Mouse (Mus musculus) megakaryocyte, embryonic 14.5 days (primary cell): Measurements from ENCODE around the gene Naaa. TPM values are rescaled to one million over a fixed set of nuclear protein-coding genes. Genes with fewer than 3 reads are reported as not detected.

Experiments
- H3K27me3 ChIP-seq: replicated peaks from 2 replicates; pipeline ENCODE3; 2012; ENCODE audit warnings: inconsistent platforms
- H3K36me3 ChIP-seq: replicated peaks from 2 replicates; pipeline ENCODE3; 2012; ENCODE audit warnings: low read length, inconsistent platforms, mixed read lengths
- H3K4me1 ChIP-seq: 2 replicates; pipeline ENCODE4 v1.6.1; 2012; ENCODE audit warnings: inconsistent platforms
- H3K4me3 ChIP-seq: replicated peaks from 2 replicates; pipeline ENCODE3; 2012; ENCODE audit warnings: moderate library complexity, mild to moderate bottlenecking, inconsistent platforms
- H3K9me3 ChIP-seq: 2 replicates; pipeline ENCODE4 v1.6.1; 2012; ENCODE audit warnings: inconsistent platforms
- FLI1 ChIP-seq: IDR thresholded peaks from 2 replicates; pipeline ENCODE4 v1.6.1; 2012; ENCODE audit warnings: low read length, inconsistent platforms, mixed read lengths
- GATA1 ChIP-seq: IDR thresholded peaks from 3 replicates; pipeline ENCODE4 v1.6.1; 2012; ENCODE audit warnings: mixed read lengths, low read length, inconsistent platforms, borderline replicate concordance
- polyA plus RNA-seq: library from polyadenylated mRNA; stranded (reverse); fragments of >175 nt; gene quantifications from 2 replicates; pipeline ENCODE4 v1.2.3, GENCODE M21; 2012; ENCODE audit warnings: low replicate concordance; ENCODE audit not compliant: insufficient read depth

The Naaa gene
- polyA plus RNA-seq, 1 experiment, result 5.5 TPM

- peaks cover 74% of the 10 kb centered on the region for H3K36me3 ChIP-seq
Observed at GRCm38 (mm10) chr5:92263761-92264359, 14.1 kb downstream of the Naaa start.

GRCm38 (mm10) chr5:92262646-92263045 lies 15.3 kb downstream of the Naaa start:
- Histone ChIP-seq H3K36me3 (peaks cover 70% of the 10 kb centered on the region), H3K27me3 (peaks cover 32% of the 10 kb centered on the region), H3K4me1 (peaks cover 27% of the 10 kb centered on the region), H3K9me3 (0 out of 2 replicates have a peak, but pooled peaks cover 3% of the 10 kb centered on the region), H3K4me3 (no peak overlapping the region)
- no peak for TF ChIP-seq GATA1
- TF ChIP-seq FLI1, result no peak

More at GRCm38 (mm10) chr5:92263761-92264359, 14.1 kb downstream of the Naaa start:
- Histone ChIP-seq H3K9me3 (0 out of 2 replicates have a peak, but pooled peaks cover 3% of the 10 kb centered on the region), H3K27me3 (peaks cover 27% of the 10 kb centered on the region), H3K4me3 (no peak overlapping the region), H3K4me1 (peaks cover 21% of the 10 kb centered on the region)
- no peak for TF ChIP-seq GATA1
- TF ChIP-seq FLI1, result no peak

DNA sequence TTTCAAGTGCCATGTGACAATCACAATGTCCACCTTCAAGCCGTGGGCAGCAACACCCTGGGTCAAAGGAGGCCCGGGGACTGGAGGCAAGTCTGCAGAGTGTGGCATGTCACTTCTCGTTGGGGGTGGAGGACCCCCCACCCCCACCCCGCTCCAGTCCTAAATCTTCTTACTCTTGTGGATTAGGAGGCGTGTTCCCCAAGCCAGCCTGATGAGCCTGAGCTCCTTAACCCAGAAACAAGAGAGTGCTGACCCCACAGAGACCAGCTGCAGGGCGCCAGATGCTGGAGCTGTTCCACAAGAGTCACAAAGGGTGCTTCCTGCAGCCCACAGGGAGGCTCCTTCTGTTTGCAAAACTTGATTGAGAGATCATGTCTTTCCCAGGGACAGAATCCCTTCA lies 21.8 kb downstream of the Naaa start, which contains the start of gene Ppef2:
Gene Ppef2 (minus strand): TSS at position 61 of the 400 bp plus-strand sequence.
- no peak for TF ChIP-seq GATA1
- TF ChIP-seq FLI1, result no peak
- peaks cover 27% of the 10 kb centered on the region for H3K36me3 ChIP-seq
- H3K4me1 ChIP-seq, result peaks cover 70% of the 10 kb centered on the region
- H3K9me3 ChIP-seq, result peaks cover 11% of the 10 kb centered on the region
- peaks cover 36% of the 10 kb centered on the region for H3K27me3 ChIP-seq
- H3K4me3 ChIP-seq, result no peak within 1 kb of the TSS

- peaks cover 27% of the 10 kb centered on the region for H3K36me3 ChIP-seq
- peaks cover 43% of the 10 kb centered on the region for H3K27me3 ChIP-seq
- H3K4me1 ChIP-seq, result peaks cover 62% of the 10 kb centered on the region
- no peak for TF ChIP-seq FLI1
- no peak for TF ChIP-seq GATA1
- peaks cover 27% of the 10 kb centered on the region for H3K9me3 ChIP-seq
- peak overlapping the region; percentile 78 for H3K4me3 ChIP-seq
Observed at GRCm38 (mm10) chr5:92254476-92254875, 23.5 kb downstream of the Naaa start.

DNA sequence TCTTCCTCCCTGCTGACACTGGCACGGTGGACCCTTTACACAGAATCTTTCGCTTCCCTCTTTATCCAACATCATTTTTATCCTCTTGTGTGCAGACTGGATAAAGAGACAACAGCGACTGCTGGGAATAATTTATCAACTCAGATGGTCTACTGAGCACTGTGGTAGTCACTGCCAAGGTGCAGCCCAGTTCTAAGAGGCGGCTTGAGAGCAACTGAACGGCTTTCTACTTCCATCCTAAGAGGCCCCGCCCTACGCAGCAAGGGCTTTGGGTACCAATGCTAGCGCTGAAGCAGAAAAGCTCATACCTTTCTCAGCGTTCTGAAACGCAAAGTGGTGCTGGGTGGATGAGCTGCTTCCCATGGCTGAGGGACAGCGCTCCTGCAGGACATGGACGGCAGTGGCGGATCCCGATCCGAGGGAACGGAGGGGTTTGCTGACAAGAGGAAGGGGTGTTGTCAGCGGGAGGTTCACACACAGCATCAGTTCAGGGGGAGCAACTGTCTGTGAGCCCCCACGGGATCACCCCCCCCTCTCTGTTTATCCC lies 25.1 kb downstream of the Naaa start:
- Histone ChIP-seq H3K9me3 (peaks cover 43% of the 10 kb centered on the region), H3K4me3 (peak overlapping the region; percentile 80), H3K4me1 (peaks cover 65% of the 10 kb centered on the region), H3K36me3 (peaks cover 32% of the 10 kb centered on the region), H3K27me3 (peaks cover 46% of the 10 kb centered on the region)
- TF ChIP-seq GATA1 (no peak), FLI1 (no peak)

- TF ChIP-seq FLI1, result no peak
- TF ChIP-seq GATA1, result no peak
- peaks cover 43% of the 10 kb centered on the region for H3K9me3 ChIP-seq
- H3K4me1 ChIP-seq, result peaks cover 66% of the 10 kb centered on the region
- H3K36me3 ChIP-seq, result peaks cover 33% of the 10 kb centered on the region
- no peak overlapping the region for H3K4me3 ChIP-seq
- peaks cover 52% of the 10 kb centered on the region for H3K27me3 ChIP-seq
Observed at GRCm38 (mm10) chr5:92252031-92252430, 25.9 kb downstream of the Naaa start.

GRCm38 (mm10) chr5:92248614-92249013 lies 29.4 kb downstream of the Naaa start:
- Histone ChIP-seq H3K27me3 (peaks cover 42% of the 10 kb centered on the region), H3K4me1 (peaks cover 67% of the 10 kb centered on the region), H3K9me3 (peaks cover 49% of the 10 kb centered on the region), H3K4me3 (peak overlapping the region; percentile 46), H3K36me3 (peaks cover 39% of the 10 kb centered on the region)
- TF ChIP-seq GATA1 (no peak), FLI1 (no peak)

- peaks cover 65% of the 10 kb centered on the region for H3K4me1 ChIP-seq
- H3K27me3 ChIP-seq, result peaks cover 51% of the 10 kb centered on the region
- H3K4me3 ChIP-seq, result peak overlapping the region; percentile 84
- H3K9me3 ChIP-seq, result peaks cover 47% of the 10 kb centered on the region
- H3K36me3 ChIP-seq, result peaks cover 56% of the 10 kb centered on the region
- TF ChIP-seq GATA1 (no peak; the same call in 2 of the 3 replicates), FLI1 (peak; percentile 73; the same call in 1 of the 2 replicates)
Observed at GRCm38 (mm10) chr5:92245483-92245882, 32.5 kb downstream of the Naaa start.

DNA sequence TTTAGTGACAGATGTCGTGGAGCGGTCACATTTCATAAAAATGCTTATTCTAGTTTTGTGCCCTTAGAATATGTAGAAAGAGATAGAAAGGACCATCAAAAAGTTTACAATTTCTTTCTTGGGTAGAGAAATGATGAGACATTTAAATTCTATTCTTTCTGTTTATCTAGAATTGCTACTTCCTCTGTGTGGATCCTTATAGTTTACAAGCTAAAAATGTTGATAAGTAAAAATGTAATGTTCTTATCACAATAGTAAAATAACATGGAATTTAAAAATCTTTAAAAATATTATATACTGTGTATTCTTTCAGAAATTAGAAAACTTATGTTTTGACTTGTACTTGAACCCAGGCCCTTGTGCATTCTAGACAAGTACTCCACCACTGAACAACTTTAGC lies 33.1 kb downstream of the Naaa start:
- Histone ChIP-seq H3K4me3 (peak overlapping the region; percentile 84), H3K4me1 (peaks cover 67% of the 10 kb centered on the region), H3K36me3 (peaks cover 50% of the 10 kb centered on the region), H3K27me3 (peaks cover 47% of the 10 kb centered on the region), H3K9me3 (peaks cover 41% of the 10 kb centered on the region)
- TF ChIP-seq GATA1, result no peak
- no peak for TF ChIP-seq FLI1

DNA sequence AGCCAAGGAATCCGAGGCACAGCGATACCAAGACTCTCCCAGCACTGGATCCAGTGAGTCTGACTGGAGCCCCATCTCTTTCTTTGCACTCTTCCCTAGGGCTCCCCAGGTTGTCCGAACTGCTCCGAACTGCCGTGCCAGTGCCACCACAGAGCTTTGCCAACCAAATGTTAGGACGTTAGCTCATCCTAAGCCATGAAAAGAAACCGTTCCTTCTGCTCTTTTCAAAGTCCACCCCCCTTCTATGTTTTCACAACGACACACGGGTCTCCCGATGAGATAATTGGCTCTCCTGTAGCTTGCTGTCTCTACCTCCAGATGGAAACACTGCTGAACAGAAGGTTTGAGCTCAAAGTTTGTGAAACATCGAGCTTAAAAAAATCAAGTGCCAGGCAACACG lies 37.2 kb downstream of the Naaa start:
- H3K9me3 ChIP-seq, result peaks cover 22% of the 10 kb centered on the region

More for the DNA sequence above, 37.2 kb downstream of the Naaa start:
- peaks cover 45% of the 10 kb centered on the region for H3K27me3 ChIP-seq
- no peak for TF ChIP-seq FLI1
- TF ChIP-seq GATA1, result no peak
- H3K4me3 ChIP-seq, result no peak overlapping the region
- H3K36me3 ChIP-seq, result peaks cover 29% of the 10 kb centered on the region
- peaks cover 48% of the 10 kb centered on the region for H3K4me1 ChIP-seq
